Mouse (Mus musculus) urinary bladder, postnatal 25 days (tissue): ENCODE results near the gene Lrrc56.
A peak's percentile ranks its signal among the peaks of the same experiment; 100 is the strongest.
"Not testable (repeated sequence)": the region's sequence is repeated elsewhere in the genome, so short reads cannot be mapped to it uniquely, and the experiment has no call there.

ENCODE experiments used
- DNase-seq: peaks from one replicate; pipeline ENCODE4 v3.0.0; 2022; ENCODE audit warnings: low spot score

Lrrc56 gene

GRCm38 (mm10) chr7:141218141-141218540 lies 24.2 kb downstream of the Lrrc56 start:
- no peak for DNase-seq

- DNase-seq: peak; percentile 33
These were observed 24.7 kb downstream of the Lrrc56 start for GRCm38 (mm10) chr7:141218557-141219133.

DNA sequence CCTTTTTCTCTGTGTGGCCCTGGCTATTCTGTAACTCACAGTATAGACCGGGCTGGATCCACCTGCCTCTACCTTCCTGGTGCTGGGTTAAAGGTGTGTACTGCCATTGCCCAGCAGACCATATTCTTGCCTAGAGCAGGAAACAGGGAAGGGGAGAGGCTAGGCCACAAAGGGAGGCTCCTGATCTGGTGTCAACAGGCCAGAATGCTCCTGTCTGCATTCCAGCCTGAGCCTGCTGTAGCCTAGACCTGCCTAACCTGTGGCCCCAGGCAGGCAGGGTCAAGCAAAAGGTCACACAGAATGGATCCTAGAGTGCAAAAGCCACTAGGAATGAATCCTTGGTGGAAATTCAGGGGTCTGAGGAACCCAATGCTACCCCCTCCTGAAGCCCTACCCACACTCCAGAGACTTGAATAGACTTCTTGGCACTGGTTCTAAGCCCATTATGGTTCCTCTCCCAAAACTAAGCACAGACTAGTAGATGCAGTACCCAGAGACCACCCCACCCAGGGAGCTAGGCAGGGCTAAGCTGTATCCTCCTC lies 25.7 kb downstream of the Lrrc56 start:
- DNase-seq: no peak

GRCm38 (mm10) chr7:141220377-141220776 lies 26.4 kb downstream of the Lrrc56 start:
- no peak for DNase-seq

GRCm38 (mm10) chr7:141221249-141222125 lies 27.5 kb downstream of the Lrrc56 start:
- DNase-seq: peak; percentile 93

DNA sequence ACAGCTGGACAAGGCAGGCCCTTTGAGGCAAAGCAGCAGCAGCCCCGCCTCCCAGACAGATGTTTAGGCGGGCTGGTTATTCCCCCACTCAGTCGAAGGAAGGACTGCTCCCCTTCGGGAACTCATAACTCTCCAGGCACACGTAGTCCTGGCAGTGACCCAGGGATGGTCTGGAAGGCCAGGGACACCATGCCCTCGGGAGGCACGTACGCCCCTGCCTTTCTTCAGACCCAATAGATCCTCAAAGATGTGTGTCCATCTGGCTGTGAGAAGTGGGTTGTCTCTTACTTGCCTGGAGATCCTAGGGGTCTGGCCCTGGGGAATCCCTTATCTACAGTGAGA lies 28.1 kb downstream of the Lrrc56 start:
- DNase-seq: no peak

DNA sequence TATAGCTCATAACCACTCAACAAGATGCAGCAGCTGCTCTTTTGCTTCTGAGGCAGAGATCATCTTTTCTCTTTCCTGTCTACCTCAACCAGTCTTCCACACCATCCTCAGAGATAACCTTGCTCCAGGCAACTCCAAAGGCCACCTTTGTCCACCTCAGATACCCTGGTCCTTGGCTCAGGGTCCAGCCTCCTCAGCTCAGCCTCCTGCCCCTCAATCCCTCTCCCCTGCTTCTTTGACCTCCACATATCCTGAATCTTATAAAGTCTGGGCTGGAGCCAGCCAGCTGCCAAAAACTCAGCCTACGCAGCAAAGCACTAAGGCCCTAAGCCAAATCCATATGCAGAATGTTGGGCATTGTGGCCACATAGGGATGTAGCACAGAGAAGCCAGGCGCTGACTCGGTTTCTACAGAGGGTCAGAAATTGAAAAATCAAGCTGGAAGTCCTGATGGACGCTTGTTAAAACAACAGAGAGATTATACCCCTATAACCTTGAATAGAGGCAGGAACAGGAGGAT lies 28.8 kb downstream of the Lrrc56 start:
- no peak for DNase-seq

DNA sequence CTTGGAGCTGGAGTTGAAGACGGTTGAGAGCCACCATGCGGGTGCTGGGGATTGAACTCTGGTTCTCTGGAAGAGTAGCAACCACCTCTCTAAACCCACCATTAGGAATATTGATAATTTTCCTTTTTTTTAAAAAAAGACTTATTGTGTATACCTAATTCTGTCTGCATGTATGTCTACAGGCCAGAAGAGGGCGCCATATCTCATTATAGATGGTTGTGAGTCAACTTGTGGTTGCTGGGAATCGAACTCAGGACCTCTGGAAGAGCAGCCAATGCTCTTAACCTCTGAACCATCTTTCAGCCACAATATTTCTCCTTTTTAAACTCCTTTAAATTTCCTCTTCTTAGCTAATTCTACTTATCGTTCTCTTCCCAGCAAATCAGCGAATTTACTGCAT lies 32.6 kb downstream of the Lrrc56 start:
- no peak for DNase-seq

- no peak for DNase-seq
These were observed 33.8 kb downstream of the Lrrc56 start for GRCm38 (mm10) chr7:141227796-141228195.

GRCm38 (mm10) chr7:141228279-141229067 lies 34.5 kb downstream of the Lrrc56 start, which contains the start of gene Phrf1:
TSS of gene Phrf1 (plus strand) at chr7:141228784.
- DNase-seq: peak; percentile 97

- no peak for DNase-seq
These were observed 35.7 kb downstream of the Lrrc56 start for GRCm38 (mm10) chr7:141229702-141230101.

GRCm38 (mm10) chr7:141230570-141230969 lies 36.6 kb downstream of the Lrrc56 start:
- DNase-seq: no peak

DNA sequence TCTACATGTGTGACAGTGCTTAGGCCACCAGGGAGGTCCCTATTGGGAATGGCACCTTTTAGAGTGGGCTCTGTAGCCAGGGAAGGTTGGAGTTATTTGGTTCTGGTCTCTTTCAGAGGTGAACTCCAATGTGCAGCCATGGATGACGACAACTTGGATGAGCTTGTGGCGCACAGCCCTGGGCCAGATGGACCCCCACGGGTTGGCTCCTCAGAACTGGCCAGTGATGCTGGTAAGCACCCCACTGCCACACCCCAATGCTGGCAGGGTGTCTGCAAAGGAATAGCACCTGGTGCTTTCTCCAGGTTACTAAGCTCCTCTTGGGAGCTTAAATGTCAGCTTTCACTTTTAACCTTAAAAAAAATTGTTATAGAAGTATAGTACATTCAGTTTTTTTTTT lies 37.2 kb downstream of the Lrrc56 start:
- DNase-seq: no peak

DNA sequence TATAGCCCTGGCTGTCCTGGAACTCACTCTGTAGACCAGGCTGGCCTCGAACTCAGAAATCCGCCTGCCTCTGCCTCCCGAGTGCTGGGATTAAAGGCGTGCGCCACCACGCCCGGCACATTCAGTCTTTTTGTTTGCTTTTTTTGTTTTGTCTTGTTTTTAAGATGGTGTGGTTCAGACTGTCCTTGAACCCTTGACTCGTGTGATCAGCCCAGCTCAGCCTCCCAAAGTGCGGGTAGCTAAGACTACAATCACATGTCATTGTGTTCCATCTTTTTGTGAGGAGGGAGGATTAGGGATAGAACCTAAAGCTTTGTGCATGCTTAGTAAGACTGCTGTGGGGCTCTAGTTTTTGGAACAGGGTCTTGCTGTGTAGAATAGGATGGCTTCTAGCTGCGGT lies 37.6 kb downstream of the Lrrc56 start:
- DNase-seq: no peak

DNA sequence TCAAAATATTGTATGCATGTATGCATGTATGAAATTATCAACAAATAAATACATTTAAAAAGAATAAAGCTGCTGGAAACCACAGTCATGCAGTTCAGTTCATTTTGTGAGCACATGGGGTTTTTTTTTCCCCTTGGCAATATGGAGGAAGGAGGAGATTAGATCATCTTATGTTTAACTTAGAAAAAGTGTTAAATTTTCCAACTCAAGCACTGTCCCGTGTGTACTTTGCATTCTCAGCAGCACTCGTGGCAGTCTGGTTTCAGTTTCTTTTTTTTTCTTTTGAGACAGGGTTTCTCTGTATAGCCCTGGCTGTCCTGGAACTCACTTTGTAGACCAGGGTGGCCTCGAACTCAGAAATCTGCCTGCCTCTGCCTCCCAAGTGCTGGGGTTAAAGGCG lies 56.5 kb downstream of the Lrrc56 start:
- DNase-seq: not testable (repeated sequence)

DNA sequence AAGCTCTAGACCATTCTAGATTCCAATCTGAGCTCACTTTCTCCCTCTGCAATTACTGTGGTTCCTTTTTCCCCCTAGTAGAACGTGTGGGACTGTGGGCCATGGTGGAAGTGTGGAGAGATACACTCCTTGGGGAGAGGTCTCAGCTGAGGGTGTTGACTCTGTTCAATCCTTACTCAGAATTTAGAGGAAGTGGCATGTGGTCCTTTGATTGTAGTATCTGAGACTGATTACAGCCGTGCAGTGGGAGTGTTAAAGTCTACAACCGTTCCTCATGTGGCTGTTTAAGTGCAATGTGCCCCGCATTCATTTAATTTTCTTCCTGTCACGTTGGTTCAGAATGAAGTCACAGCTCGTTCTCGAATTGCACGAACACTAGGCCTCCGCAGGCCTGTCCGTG lies 62.2 kb downstream of the Lrrc56 start:
- DNase-seq: no peak
